Mouse (Mus musculus): ENCODE measurements around the gene Clasp2. TPM values are rescaled to one million over a fixed set of nuclear protein-coding genes. Genes with fewer than 3 reads are reported as not detected.
A peak's percentile ranks its signal among the peaks of the same experiment; 100 is the strongest.

Gene Clasp2
- total and polyA plus RNA-seq, 3 experiments = 28.7 to 209 (median 30.8) TPM

DNA sequence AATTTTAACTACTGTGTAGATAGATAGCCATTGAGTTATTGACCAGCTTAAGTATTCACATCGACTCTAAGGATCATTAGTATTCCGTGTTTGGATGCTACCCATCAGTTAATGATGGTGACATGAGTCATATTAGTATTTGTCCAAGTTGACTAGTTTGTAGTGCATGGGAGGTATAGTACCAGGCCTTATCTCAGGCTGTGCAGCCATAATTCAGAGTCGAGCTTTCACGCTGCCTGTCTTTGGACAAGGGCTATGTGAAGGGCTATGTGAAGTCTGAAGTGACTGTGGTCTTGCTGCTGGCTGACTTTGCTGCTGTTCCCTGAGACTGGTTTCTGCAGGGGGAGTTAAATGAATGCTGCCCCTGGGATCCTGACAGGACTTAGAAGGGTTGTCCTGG lies 216.5 kb downstream of the Clasp2 start:
- H3K4me1 ChIP-seq (ENCODE audit: control insufficient read depth in 1 of 2, insufficient read depth in 2 of 2, low read length in 2 of 2) = no peaks in the 10 kb centered on the region; a peak in 1 of 4 replicates
- no peak overlapping the region for H3K4me3 ChIP-seq (ENCODE audit: control insufficient read depth in 1 of 2, insufficient read depth in 1 of 2, low read depth in 2 of 2, low read length in 2 of 2)
- no peaks in the 10 kb centered on the region for H3K79me2 ChIP-seq (ENCODE audit: control insufficient read depth, insufficient read depth, low read length, poor library complexity)
- H3K9me3 ChIP-seq (replicated peaks; ENCODE audit: insufficient read depth, low read length) = no peaks in the 10 kb centered on the region
- H3K27me3 ChIP-seq (ENCODE audit: control insufficient read depth in 1 of 2, insufficient read depth in 2 of 2, low read length in 2 of 2) = no peaks in the 10 kb centered on the region
- H3K9ac ChIP-seq (ENCODE audit: control insufficient read depth, low read depth, low read length, poor library complexity, severe bottlenecking) = no peak overlapping the region
- no peak overlapping the region for H3K27ac ChIP-seq (ENCODE audit: control insufficient read depth, low read depth, low read length)
- no peak for DNase-seq (ENCODE audit: low read depth, low spot score)
- peaks cover 2 to 45% of the 10 kb centered on the region in 2 experiments; a peak in 3 of 4 replicates for H3K36me3 ChIP-seq (ENCODE audit: control insufficient read depth in 1 of 2, insufficient read depth in 2 of 2, low read length in 2 of 2)
- TF ChIP-seq GABPA (IDR thresholded peaks at IDR 0.05; ENCODE audit: low read depth, low read length) (no peak), ZNF384 (IDR thresholded peaks at IDR 0.05; ENCODE audit: low read depth, low read length) (no peak), ELF1 (IDR thresholded peaks at IDR 0.05; ENCODE audit: low read depth, low read length) (no peak), CHD1 (IDR thresholded peaks at IDR 0.05; ENCODE audit: low read depth, low read length) (no peak), MYC (IDR thresholded peaks at IDR 0.05; ENCODE audit: low read depth, low read length) (no peak), SIN3A (IDR thresholded peaks at IDR 0.05; ENCODE audit: low read length) (no peak), ETS1 (IDR thresholded peaks at IDR 0.05; ENCODE audit: low read depth, low read length) (no peak), MAZ (IDR thresholded peaks at IDR 0.05; ENCODE audit: low read depth, low read length) (no peak), NELFE (IDR thresholded peaks at IDR 0.05; ENCODE audit: low read depth, low read length) (no peak), TAL1 (IDR thresholded peaks at IDR 0.05; ENCODE audit: low read length) (no peak), ZMIZ1 (IDR thresholded peaks at IDR 0.05; ENCODE audit: low read depth, low read length) (no peak), RCOR1 (IDR thresholded peaks at IDR 0.05; ENCODE audit: low read depth, low read length) (no peak), EP300 (IDR thresholded peaks at IDR 0.05; ENCODE audit: low read depth in 1 of 2, low read length in 2 of 2) (no peak), JUND (IDR thresholded peaks at IDR 0.05; ENCODE audit: low read depth, low read length) (no peak), MEF2A (IDR thresholded peaks at IDR 0.05; ENCODE audit: extremely low read depth, insufficient replicate concordance, low read depth, low read length, poor library complexity, severe bottlenecking) (no peak), MAX (IDR thresholded peaks at IDR 0.05; ENCODE audit: low read length) (no peak), MXI1 (IDR thresholded peaks at IDR 0.05; ENCODE audit: low read depth, low read length) (no peak), TBP (IDR thresholded peaks at IDR 0.05; ENCODE audit: low read depth, low read length) (no peak)

DNA sequence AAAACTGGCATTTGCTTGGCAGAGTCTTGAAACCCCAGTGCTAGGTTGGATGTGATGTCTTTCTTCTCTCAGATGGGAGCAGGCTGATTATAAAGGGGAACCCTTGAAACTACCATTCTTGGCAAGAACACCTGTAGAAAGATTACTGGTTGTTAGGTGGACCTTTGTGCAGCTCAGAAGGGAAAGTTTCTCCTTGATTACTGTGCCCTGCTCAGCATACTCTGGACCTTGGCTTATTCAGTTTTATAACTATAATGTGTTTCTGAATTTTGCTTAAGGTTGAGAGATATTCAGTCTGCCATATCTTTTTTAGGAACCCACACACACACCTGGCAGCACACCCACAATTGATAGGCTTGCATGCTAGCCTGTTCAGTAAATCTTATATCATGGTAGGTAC lies 222.4 kb downstream of the Clasp2 start:
- peaks cover 26 to 34% of the 10 kb centered on the region in 2 experiments for H3K4me1 ChIP-seq (ENCODE audit: control insufficient read depth in 1 of 2, insufficient read depth in 2 of 2, low read length in 2 of 2)
- H3K27ac ChIP-seq (ENCODE audit: control insufficient read depth, low read depth, low read length) = no peak overlapping the region
- no peaks in the 10 kb centered on the region for H3K9me3 ChIP-seq (replicated peaks; ENCODE audit: insufficient read depth, low read length)
- TF ChIP-seq E2F4 (IDR thresholded peaks at IDR 0.05; ENCODE audit: borderline replicate concordance, low read depth, low read length) (no peak), UBTF (IDR thresholded peaks at IDR 0.05; ENCODE audit: borderline replicate concordance, insufficient read depth, low read depth, low read length) (no peak), TCF12 (IDR thresholded peaks at IDR 0.05; ENCODE audit: low read depth, low read length) (peak; percentile 40; the same call in 1 of the 2 replicates), TAL1 (IDR thresholded peaks at IDR 0.05; ENCODE audit: low read length) (no peak), POLR2AphosphoS5 (IDR thresholded peaks at IDR 0.05; ENCODE audit: borderline replicate concordance, low read depth, low read length) (no peak), ZKSCAN1 (IDR thresholded peaks at IDR 0.05; ENCODE audit: low read depth, low read length) (no peak), SMC3 (IDR thresholded peaks at IDR 0.05; ENCODE audit: low read depth, low read length) (no peak), EP300 (IDR thresholded peaks at IDR 0.05; ENCODE audit: low read depth in 1 of 2, low read length in 2 of 2) (peak in 1 of 2 experiments; percentile 6; a peak in 1 of 4 replicates), KAT2A (conservative IDR thresholded peaks at IDR 0.05; ENCODE audit: low read depth, low read length) (no peak), GATA1 (IDR thresholded peaks at IDR 0.05; ENCODE audit: low read depth, low read length) (no peak), ETS1 (IDR thresholded peaks at IDR 0.05; ENCODE audit: low read depth, low read length) (peak; percentile 16; the same call in 1 of the 2 replicates), RCOR1 (IDR thresholded peaks at IDR 0.05; ENCODE audit: low read depth, low read length) (no peak; the same call in 1 of the 2 replicates), NRF1 (IDR thresholded peaks at IDR 0.05; ENCODE audit: insufficient read depth, low read depth, low read length, poor library complexity, severe bottlenecking) (peak; percentile 6; the same call in 1 of the 2 replicates), MAZ (IDR thresholded peaks at IDR 0.05; ENCODE audit: low read depth, low read length) (no peak), MXI1 (IDR thresholded peaks at IDR 0.05; ENCODE audit: low read depth, low read length) (0 out of 2 replicates have a peak, but pooled peaks have one; percentile 30), SIN3A (IDR thresholded peaks at IDR 0.05; ENCODE audit: low read length) (peak; percentile 30; the same call in 1 of the 2 replicates), MYC (IDR thresholded peaks at IDR 0.05; ENCODE audit: low read depth, low read length) (no peak), TBP (IDR thresholded peaks at IDR 0.05; ENCODE audit: low read depth, low read length) (no peak), MEF2A (IDR thresholded peaks at IDR 0.05; ENCODE audit: extremely low read depth, insufficient replicate concordance, low read depth, low read length, poor library complexity, severe bottlenecking) (no peak), ZC3H11A (IDR thresholded peaks at IDR 0.05; ENCODE audit: low read depth, low read length) (no peak)
- no peak for DNase-seq (ENCODE audit: low read depth, low spot score)
- H3K27me3 ChIP-seq (ENCODE audit: control insufficient read depth in 1 of 2, insufficient read depth in 2 of 2, low read length in 2 of 2) = no peaks in the 10 kb centered on the region
- H3K36me3 ChIP-seq (ENCODE audit: control insufficient read depth in 1 of 2, insufficient read depth in 2 of 2, low read length in 2 of 2) = peaks cover 41 to 44% of the 10 kb centered on the region in 2 experiments
- no peak overlapping the region for H3K9ac ChIP-seq (ENCODE audit: control insufficient read depth, low read depth, low read length, poor library complexity, severe bottlenecking)
- H3K79me2 ChIP-seq (ENCODE audit: control insufficient read depth, insufficient read depth, low read length, poor library complexity) = no peaks in the 10 kb centered on the region
- no peak overlapping the region for H3K4me3 ChIP-seq (ENCODE audit: control insufficient read depth in 1 of 2, insufficient read depth in 1 of 2, low read depth in 2 of 2, low read length in 2 of 2)

Measured in MEL (cell line).